Comparison of ENCODE assay signal across 18 mouse cellular contexts in the genomic region with DNA sequence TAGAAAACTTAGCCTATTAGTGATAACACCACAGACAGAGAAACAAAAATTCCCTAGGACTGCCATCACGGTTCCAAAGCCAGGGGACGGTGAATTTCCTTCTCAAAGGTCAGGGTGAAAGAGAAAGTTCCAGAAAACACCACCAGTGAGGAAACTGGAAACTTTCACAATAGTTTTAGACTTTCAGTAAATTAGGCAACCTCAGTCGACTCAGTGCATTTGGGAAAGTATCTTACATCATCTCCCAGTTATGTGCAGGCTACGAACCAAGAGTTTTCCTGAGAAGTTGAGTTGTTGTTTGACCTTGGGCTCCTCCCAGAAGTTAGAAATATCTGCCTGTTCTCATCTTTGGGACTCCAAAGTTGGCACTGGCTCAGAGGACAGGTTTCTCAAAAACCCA.
DNase-seq lines count a peak whose midpoint lies in the region; ATAC-seq and TF ChIP-seq lines count a peak whose summit lies in the region.
"Had no signal": no experiment of that assay in that cellular context is flagged by ENCODE, and none has a peak within 500 bp of the region (broad histone marks: within the 10 kb centered on the region; RNA-seq: fewer than 3 reads in every experiment).

No protein-coding gene starts in this region.

- H3K4me1 ChIP-seq in heart, embryonic 12.5 days (replicated peaks) = no peaks in the 10 kb centered on the region
- no peaks in the 10 kb centered on the region for H3K4me1 ChIP-seq in lung, postnatal 0 days (ENCODE audit: insufficient read depth, low read depth, low read length)
- no peaks in the 10 kb centered on the region for H3K4me1 ChIP-seq in neural tube, embryonic 15.5 days
- H3K4me1 ChIP-seq: hindbrain, embryonic 15.5 days; limb, embryonic 13.5 days; lung, embryonic 15.5 days; midbrain, embryonic 13.5 days; stomach, embryonic 15.5 days had no signal

- H3K27me3 ChIP-seq in heart, embryonic 12.5 days (replicated peaks) = no peaks in the 10 kb centered on the region
- H3K27me3 ChIP-seq in lung, postnatal 0 days (replicated peaks; ENCODE audit: insufficient read depth, low read length) = no peaks in the 10 kb centered on the region
- H3K27me3 ChIP-seq in neural tube, embryonic 15.5 days (replicated peaks) = no peaks in the 10 kb centered on the region
- H3K27me3 ChIP-seq: hindbrain, embryonic 15.5 days; limb, embryonic 13.5 days; lung, embryonic 15.5 days; midbrain, embryonic 13.5 days; stomach, embryonic 15.5 days had no signal

- H3K9me3 ChIP-seq in heart, embryonic 12.5 days (replicated peaks) = no peaks in the 10 kb centered on the region
- no peaks in the 10 kb centered on the region for H3K9me3 ChIP-seq in lung, postnatal 0 days (ENCODE audit: low read length)
- H3K9me3 ChIP-seq in neural tube, embryonic 15.5 days (replicated peaks) = no peaks in the 10 kb centered on the region
- H3K9me3 ChIP-seq: hindbrain, embryonic 15.5 days; limb, embryonic 13.5 days; lung, embryonic 15.5 days; midbrain, embryonic 13.5 days; stomach, embryonic 15.5 days had no signal

- ATAC-seq in heart, embryonic 12.5 days (ENCODE audit: insufficient number of reproducible peaks, low FRiP score) = no peak
- peak; percentile 57; the same call in 1 of the 2 replicates for ATAC-seq in lung, postnatal 0 days
- peak; percentile 53 for ATAC-seq in neutrophil, adult 5-6 weeks (ENCODE audit: extremely low read depth, insufficient number of reproducible peaks, low FRiP score, poor library complexity, severe bottlenecking)
- no peak for ATAC-seq in neural tube, embryonic 15.5 days (ENCODE audit: low FRiP score)
- ATAC-seq: midbrain, embryonic 13.5 days had no signal

- H3K27ac ChIP-seq in heart, embryonic 12.5 days (ENCODE audit: poor library complexity, severe bottlenecking) = no peak overlapping the region
- H3K27ac ChIP-seq in lung, postnatal 0 days (ENCODE audit: low read length) = no peak overlapping the region
- H3K27ac ChIP-seq in neural tube, embryonic 15.5 days (replicated peaks) = no peak overlapping the region
- H3K27ac ChIP-seq: heart, adult 2 months; hindbrain, embryonic 15.5 days; limb, embryonic 13.5 days; lung, embryonic 15.5 days; midbrain, embryonic 13.5 days; stomach, embryonic 15.5 days had no signal

- H3K4me3 ChIP-seq in heart, embryonic 12.5 days = no peak overlapping the region
- no peak overlapping the region for H3K4me3 ChIP-seq in lung, postnatal 0 days (ENCODE audit: low read depth, low read length)
- no peak overlapping the region for H3K4me3 ChIP-seq in neural tube, embryonic 15.5 days (replicated peaks)
- H3K4me3 ChIP-seq: erythroblast, embryonic 14.5 days; heart, adult 2 months; hindbrain, embryonic 15.5 days; limb, embryonic 13.5 days; lung, embryonic 15.5 days; midbrain, embryonic 13.5 days; stomach, embryonic 15.5 days had no signal

- peak; percentile 82 for TF ChIP-seq EP300 in lung, postnatal 0 days (IDR thresholded peaks at IDR 0.05)

- WGBS in heart, embryonic 12.5 days = 47% methylated on average over 4 of the region's 4 CpGs
- 49% methylated on average over 4 of the region's 4 CpGs for WGBS in lung, postnatal 0 days
- WGBS in neural tube, embryonic 15.5 days = 83% methylated on average over 4 of the region's 4 CpGs

- no peaks in the 10 kb centered on the region for H3K36me3 ChIP-seq in heart, embryonic 12.5 days
- H3K36me3 ChIP-seq in lung, postnatal 0 days (ENCODE audit: insufficient read depth, low read length) = no peaks in the 10 kb centered on the region
- H3K36me3 ChIP-seq in neural tube, embryonic 15.5 days = no peaks in the 10 kb centered on the region
- H3K36me3 ChIP-seq: hindbrain, embryonic 15.5 days; limb, embryonic 13.5 days; lung, embryonic 15.5 days; midbrain, embryonic 13.5 days; stomach, embryonic 15.5 days had no signal

- no peak overlapping the region for H3K9ac ChIP-seq in heart, embryonic 12.5 days
- no peak overlapping the region for H3K9ac ChIP-seq in lung, postnatal 0 days (replicated peaks; ENCODE audit: low read depth)
- no peak overlapping the region for H3K9ac ChIP-seq in neural tube, embryonic 15.5 days (replicated peaks)
- H3K9ac ChIP-seq: hindbrain, embryonic 15.5 days; limb, embryonic 13.5 days; lung, embryonic 15.5 days; midbrain, embryonic 13.5 days; stomach, embryonic 15.5 days had no signal

- H3K4me2 ChIP-seq in heart, embryonic 12.5 days = no peak overlapping the region
- no peak overlapping the region for H3K4me2 ChIP-seq in lung, postnatal 0 days (replicated peaks; ENCODE audit: low read depth, low read length)
- H3K4me2 ChIP-seq in neural tube, embryonic 15.5 days = no peak overlapping the region
- H3K4me2 ChIP-seq: hindbrain, embryonic 15.5 days; limb, embryonic 13.5 days; lung, embryonic 15.5 days; midbrain, embryonic 13.5 days; stomach, embryonic 15.5 days had no signal

- peak; percentile 91 for DNase-seq in heart, adult 11 months
- peak; percentile 76 for DNase-seq in lung, postnatal 0 days (ENCODE audit: low spot score)
- DNase-seq in lung, postnatal 4 days = no peak
- DNase-seq in fat pad, adult 2 months (ENCODE audit: extremely low read depth, low read depth, low spot score) = peak; percentile 3
- no peak for DNase-seq in urinary bladder, adult 2 months (ENCODE audit: low spot score)
- DNase-seq: cerebellum, adult 8-10 months; kidney, adult 8-10 months; thymus, postnatal 4 days had no signal

- no peak for TF ChIP-seq CTCF in lung, postnatal 0 days (IDR thresholded peaks at IDR 0.05)

Comparison
In these comparisons a context has a peak if more than half of its experiments do, and no peak if none do; other contexts are left out.
1. DNase-seq: peak in heart, adult 11 months (single experiment), lung, postnatal 0 days (single experiment) and fat pad, adult 2 months (single experiment); none in lung, postnatal 4 days (0 of 2) and urinary bladder, adult 2 months (single experiment).
2. ATAC-seq: peak in lung, postnatal 0 days (single experiment) and neutrophil, adult 5-6 weeks (single experiment); none in heart, embryonic 12.5 days (single experiment) and neural tube, embryonic 15.5 days (single experiment).